Mouse (Mus musculus) frontal cortex, postnatal 36 days (tissue): ENCODE measurements at regions not wholly inside any gene's neighbourhood (a gene's known extent, or its start where the extent isn't known, plus 50 kb on each side); places are given as distances from the start of the nearest gene placed in this dataset.
A peak's percentile ranks its signal among the peaks of the same experiment; 100 is the strongest.

ENCODE experiments used
- DNase-seq, 2 experiments: peaks; one replicate each; pipeline ENCODE4 v3.0.0; 2022; ENCODE audit warnings: low spot score in 2 of 2

DNA sequence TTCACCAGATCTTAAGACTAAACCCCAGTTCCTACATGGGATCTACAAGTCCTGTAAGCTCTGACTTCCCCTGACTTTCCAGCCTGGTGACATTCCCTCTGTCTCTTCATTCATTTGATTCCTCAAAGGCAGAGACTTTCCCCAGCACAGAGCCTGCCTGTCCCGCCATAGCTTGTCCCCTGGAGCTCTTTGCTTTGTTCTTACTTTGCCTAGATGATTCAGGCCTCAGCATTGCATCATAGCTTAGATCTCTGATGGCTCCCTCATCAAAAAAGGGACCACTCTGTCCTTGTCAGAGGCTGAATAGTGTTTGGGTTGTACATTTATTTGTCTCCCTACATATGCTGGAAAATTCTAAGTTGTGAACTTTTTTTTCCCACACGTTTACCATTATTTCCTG, 57.6 kb upstream of the Exoc6 start:
- no peak for DNase-seq

- no peak for DNase-seq
Measured at GRCm38 (mm10) chr19:37493378-37493777, 56.8 kb upstream of the Exoc6 start.

GRCm38 (mm10) chr19:37493921-37494485, 56.2 kb upstream of the Exoc6 start:
- no peak for DNase-seq

DNA sequence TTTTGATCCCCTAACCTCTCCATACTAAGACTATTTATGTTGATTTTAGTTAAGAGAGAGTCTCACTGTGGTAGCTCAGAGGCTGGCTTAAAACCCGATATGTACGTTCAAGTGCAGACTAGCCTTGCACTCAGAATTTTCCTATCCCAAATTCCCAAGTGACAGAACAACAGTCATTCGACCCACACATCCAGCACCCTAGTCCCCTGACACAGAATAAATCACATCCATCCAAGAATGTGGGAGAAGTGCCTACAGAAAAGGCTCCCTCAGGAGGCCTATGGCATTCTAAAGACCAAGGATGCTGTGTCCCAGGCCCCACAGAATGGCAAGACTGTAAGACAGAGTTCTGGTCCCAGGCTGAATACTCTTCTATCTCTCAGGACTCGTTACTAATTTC, 55.4 kb upstream of the Exoc6 start:
- DNase-seq: no peak

DNA sequence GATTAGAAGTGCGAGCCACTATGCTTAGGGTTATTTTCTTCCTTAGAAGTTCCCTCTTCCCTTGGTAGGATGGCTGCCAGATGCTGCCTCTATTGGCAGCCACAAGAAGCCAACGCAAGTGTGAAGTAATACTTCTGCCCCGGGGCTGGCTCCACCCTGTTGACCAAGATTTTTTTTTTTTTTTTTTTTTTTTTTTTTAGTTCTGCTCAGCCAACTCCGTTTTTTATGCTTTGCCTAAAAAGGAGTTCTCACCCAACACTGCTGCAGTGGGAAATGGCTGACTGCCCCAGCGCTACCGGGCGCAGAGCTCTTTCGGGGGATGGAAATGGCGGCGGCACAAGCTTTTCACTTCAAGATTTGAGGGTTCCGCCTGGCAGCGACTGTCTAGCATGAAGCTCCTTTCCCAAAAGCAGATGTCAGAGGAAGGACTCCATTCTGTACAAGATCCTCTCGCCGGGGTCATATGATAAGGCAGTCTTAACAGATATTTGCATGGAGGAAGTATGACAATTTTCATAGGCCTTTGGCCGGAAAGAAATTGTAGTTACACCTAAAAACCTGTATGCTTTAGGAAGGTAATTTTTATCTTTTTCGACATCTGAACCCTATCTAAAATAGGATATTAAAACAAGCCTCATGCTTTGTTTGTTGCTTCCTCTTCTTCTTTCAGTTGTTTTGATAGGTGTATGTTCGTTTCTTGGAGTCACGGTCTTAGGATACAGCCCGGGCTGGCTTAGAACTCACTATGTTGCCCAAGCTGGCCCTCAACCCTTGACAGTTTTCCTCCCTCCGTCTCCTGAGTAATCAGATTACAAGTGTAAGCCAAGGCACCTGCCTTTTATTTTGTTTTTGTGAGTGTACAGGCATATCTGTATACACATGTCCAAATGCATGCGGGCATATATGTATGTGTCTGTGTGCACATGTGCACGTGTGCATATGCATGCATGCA, 54.6 kb upstream of the Exoc6 start:
- peak; percentile 24 to 31 for DNase-seq

- DNase-seq: no peak
Measured at GRCm38 (mm10) chr19:37496759-37497158, 53.5 kb upstream of the Exoc6 start.

DNA sequence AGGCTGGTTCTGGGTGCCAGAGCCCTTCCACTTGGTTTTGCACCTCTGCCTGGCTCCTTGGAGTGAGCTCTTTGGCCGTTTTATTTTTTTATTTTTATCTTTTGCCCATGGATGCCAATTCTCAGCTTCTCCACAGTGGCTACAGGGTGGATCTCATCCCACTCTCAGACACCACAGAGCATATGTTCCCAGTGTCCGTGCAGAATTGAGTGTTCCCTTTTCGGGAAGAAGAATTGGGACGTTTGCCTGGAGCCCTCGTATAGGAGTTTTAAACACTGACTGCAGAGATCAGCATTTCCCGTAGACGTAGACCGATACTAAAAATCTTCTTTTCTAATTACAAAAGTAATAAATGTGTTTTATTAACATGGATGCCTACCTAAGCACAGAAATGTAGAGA, 53.1 kb upstream of the Exoc6 start:
- peak; percentile 36 to 56 for DNase-seq

- no peak for DNase-seq
Measured at GRCm38 (mm10) chr19:37498438-37498837, 51.8 kb upstream of the Exoc6 start.
